ENCODE assay signal across 23 mouse cellular contexts in the genomic region with DNA sequence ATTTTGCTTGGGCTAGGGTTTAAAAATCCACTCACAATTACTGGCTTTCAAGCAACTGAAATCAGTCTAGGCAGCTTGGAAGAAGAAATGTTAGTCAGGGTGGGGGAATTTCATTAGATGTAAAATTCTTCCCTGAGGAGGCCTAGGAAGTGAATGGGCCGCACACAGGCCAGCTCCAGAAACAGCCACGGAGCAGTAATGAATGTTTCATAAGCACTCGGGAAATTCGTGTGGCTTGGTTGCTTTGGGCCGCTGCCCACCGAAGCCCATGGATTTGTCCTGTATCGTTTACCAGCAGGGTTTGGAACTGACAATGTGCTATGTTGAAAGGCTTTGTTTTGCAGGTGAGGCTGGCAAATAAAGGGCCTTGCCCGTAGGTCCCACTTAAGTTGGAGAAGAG.
DNase-seq lines count a peak whose midpoint lies in the region; ATAC-seq and TF ChIP-seq lines count a peak whose summit lies in the region.
"Had no signal": no experiment of that assay in that cellular context is flagged by ENCODE, and none has a peak within 500 bp of the region (broad histone marks: within the 10 kb centered on the region; RNA-seq: fewer than 3 reads in every experiment).

No protein-coding gene starts in this region.

- peaks cover 24% of the 10 kb centered on the region for H3K4me1 ChIP-seq in forebrain, postnatal 0 days (ENCODE audit: insufficient read depth)
- H3K4me1 ChIP-seq in forebrain, embryonic 10.5 days: peaks cover 40% of the 10 kb centered on the region
- H3K4me1 ChIP-seq in midbrain, embryonic 13.5 days (replicated peaks): peaks cover 57% of the 10 kb centered on the region
- peaks cover 15% of the 10 kb centered on the region for H3K4me1 ChIP-seq in midbrain, embryonic 11.5 days (ENCODE audit: control insufficient read depth, insufficient read depth, low read length)
- peaks cover 63% of the 10 kb centered on the region for H3K4me1 ChIP-seq in hindbrain, embryonic 13.5 days (replicated peaks)
- H3K4me1 ChIP-seq in midbrain, embryonic 16.5 days (ENCODE audit: control insufficient read depth, insufficient read depth, low read length): peaks cover 52% of the 10 kb centered on the region
- peaks cover 18% of the 10 kb centered on the region for H3K4me1 ChIP-seq in cerebellum, adult 2 months (ENCODE audit: control insufficient read depth, insufficient read depth, low read length)
- H3K4me1 ChIP-seq: embryonic facial prominence, embryonic 13.5 days had no signal

- no peak for ATAC-seq in forebrain, postnatal 0 days
- ATAC-seq in midbrain, embryonic 13.5 days: no peak
- no peak for ATAC-seq in midbrain, embryonic 11.5 days (ENCODE audit: low FRiP score)
- ATAC-seq in hindbrain, embryonic 13.5 days (ENCODE audit: low FRiP score): no peak
- ATAC-seq in midbrain, embryonic 16.5 days: no peak
- ATAC-seq: intestine, postnatal 0 days had no signal

- H3K9me3 ChIP-seq in forebrain, postnatal 0 days (ENCODE audit: low read length): no peaks in the 10 kb centered on the region
- no peaks in the 10 kb centered on the region for H3K9me3 ChIP-seq in forebrain, embryonic 10.5 days
- no peaks in the 10 kb centered on the region for H3K9me3 ChIP-seq in midbrain, embryonic 13.5 days
- H3K9me3 ChIP-seq in midbrain, embryonic 11.5 days (ENCODE audit: control insufficient read depth, low read length): no peaks in the 10 kb centered on the region
- no peaks in the 10 kb centered on the region for H3K9me3 ChIP-seq in hindbrain, embryonic 13.5 days
- H3K9me3 ChIP-seq in midbrain, embryonic 16.5 days (replicated peaks; ENCODE audit: control insufficient read depth, low read length, poor library complexity, severe bottlenecking): no peaks in the 10 kb centered on the region
- H3K9me3 ChIP-seq: embryonic facial prominence, embryonic 13.5 days; kidney, embryonic 15.5 days; neural tube, embryonic 13.5 days had no signal

- TF ChIP-seq POLR2A in cerebellum, adult 2 months (IDR thresholded peaks at IDR 0.05; ENCODE audit: borderline replicate concordance, insufficient read depth, low read length): no peak

- no peaks in the 10 kb centered on the region for H3K27me3 ChIP-seq in forebrain, postnatal 0 days (ENCODE audit: insufficient read depth, low read length)
- H3K27me3 ChIP-seq in forebrain, embryonic 10.5 days (ENCODE audit: poor library complexity, severe bottlenecking): no peaks in the 10 kb centered on the region; the same call in 1 of the 2 replicates
- H3K27me3 ChIP-seq in midbrain, embryonic 13.5 days: no peaks in the 10 kb centered on the region
- no peaks in the 10 kb centered on the region for H3K27me3 ChIP-seq in midbrain, embryonic 11.5 days (ENCODE audit: control insufficient read depth, insufficient read depth, low read length)
- no peaks in the 10 kb centered on the region for H3K27me3 ChIP-seq in hindbrain, embryonic 13.5 days
- no peaks in the 10 kb centered on the region for H3K27me3 ChIP-seq in midbrain, embryonic 16.5 days (ENCODE audit: control insufficient read depth, insufficient read depth, low read depth, low read length)
- H3K27me3 ChIP-seq in cerebellum, adult 2 months (ENCODE audit: control insufficient read depth, insufficient read depth, low read length): no peaks in the 10 kb centered on the region
- H3K27me3 ChIP-seq: embryonic facial prominence, embryonic 13.5 days; kidney, embryonic 15.5 days; neural tube, embryonic 13.5 days had no signal

- no peak overlapping the region for H3K9ac ChIP-seq in forebrain, postnatal 0 days
- H3K9ac ChIP-seq in midbrain, embryonic 13.5 days (replicated peaks): no peak overlapping the region
- H3K9ac ChIP-seq in midbrain, embryonic 11.5 days (ENCODE audit: low read length): no peak overlapping the region
- no peak overlapping the region for H3K9ac ChIP-seq in hindbrain, embryonic 13.5 days
- no peak overlapping the region for H3K9ac ChIP-seq in midbrain, embryonic 16.5 days (ENCODE audit: low read depth, low read length)
- H3K9ac ChIP-seq: embryonic facial prominence, embryonic 13.5 days; kidney, embryonic 15.5 days; neural tube, embryonic 13.5 days had no signal

- no peak for TF ChIP-seq CTCF in forebrain, postnatal 0 days (IDR thresholded peaks at IDR 0.05; ENCODE audit: low read depth)
- TF ChIP-seq CTCF in cerebellum, adult 2 months (IDR thresholded peaks at IDR 0.05; ENCODE audit: borderline replicate concordance, insufficient read depth, low read depth, low read length): no peak

- H3K4me3 ChIP-seq in forebrain, postnatal 0 days (ENCODE audit: low read depth, low read length): no peak overlapping the region
- H3K4me3 ChIP-seq in forebrain, embryonic 10.5 days: no peak overlapping the region
- H3K4me3 ChIP-seq in midbrain, embryonic 13.5 days (replicated peaks): no peak overlapping the region
- H3K4me3 ChIP-seq in midbrain, embryonic 11.5 days (ENCODE audit: low read depth, low read length): no peak overlapping the region
- H3K4me3 ChIP-seq in hindbrain, embryonic 13.5 days: no peak overlapping the region
- H3K4me3 ChIP-seq in midbrain, embryonic 16.5 days (ENCODE audit: low read depth, low read length): no peak overlapping the region
- no peak overlapping the region for H3K4me3 ChIP-seq in cerebellum, adult 2 months (replicated peaks; ENCODE audit: insufficient read depth, low read depth, low read length)
- H3K4me3 ChIP-seq: embryonic facial prominence, embryonic 13.5 days; kidney, embryonic 15.5 days; myocyte; neural tube, embryonic 13.5 days had no signal

- no peaks in the 10 kb centered on the region for H3K36me3 ChIP-seq in forebrain, postnatal 0 days (ENCODE audit: insufficient read depth)
- H3K36me3 ChIP-seq in forebrain, embryonic 10.5 days (replicated peaks): no peaks in the 10 kb centered on the region
- no peaks in the 10 kb centered on the region for H3K36me3 ChIP-seq in midbrain, embryonic 13.5 days
- H3K36me3 ChIP-seq in midbrain, embryonic 11.5 days (ENCODE audit: control insufficient read depth, insufficient read depth, low read length): no peaks in the 10 kb centered on the region
- H3K36me3 ChIP-seq in hindbrain, embryonic 13.5 days: no peaks in the 10 kb centered on the region
- no peaks in the 10 kb centered on the region for H3K36me3 ChIP-seq in midbrain, embryonic 16.5 days (ENCODE audit: control insufficient read depth, insufficient read depth, low read length)
- H3K36me3 ChIP-seq: embryonic facial prominence, embryonic 13.5 days; kidney, embryonic 15.5 days; neural tube, embryonic 13.5 days had no signal

- 0 out of 2 replicates have a peak overlapping the region, but pooled peaks have one; percentile 3 for H3K27ac ChIP-seq in forebrain, postnatal 0 days (ENCODE audit: low read depth, low read length)
- H3K27ac ChIP-seq in forebrain, embryonic 10.5 days: no peak overlapping the region
- H3K27ac ChIP-seq in midbrain, embryonic 13.5 days: peak overlapping the region; percentile 82
- H3K27ac ChIP-seq in midbrain, embryonic 11.5 days (ENCODE audit: low read depth, low read length): no peak overlapping the region
- H3K27ac ChIP-seq in hindbrain, embryonic 13.5 days: peak overlapping the region; percentile 74; the same call in 1 of the 2 replicates
- peak overlapping the region; percentile 30; the same call in 1 of the 2 replicates for H3K27ac ChIP-seq in midbrain, embryonic 16.5 days (ENCODE audit: low read length)
- H3K27ac ChIP-seq in cerebellum, adult 2 months (ENCODE audit: insufficient read depth, low read length): no peak overlapping the region
- H3K27ac ChIP-seq: embryonic facial prominence, embryonic 13.5 days; kidney, embryonic 15.5 days had no signal

- DNase-seq in forebrain, postnatal 0 days: no peak
- DNase-seq in forebrain, embryonic 10.5 days (ENCODE audit: extremely low spot score, low spot score): no peak
- DNase-seq in midbrain, embryonic 11.5 days (ENCODE audit: low spot score, missing footprints): no peak
- no peak for DNase-seq in kidney, postnatal 14 days
- DNase-seq in cerebellum, adult 2 months: no peak
- DNase-seq: adrenal gland, postnatal 25 days; cerebellum, adult 11 months; cerebellum, postnatal 25 days; embryo, embryonic 11 days; gastrocnemius, postnatal 14 days; heart, adult 11 months; lung, postnatal 4 days; thymus, adult 18-20 months; thymus, postnatal 36 days had no signal

- 27% methylated on average over 8 of the region's 8 CpGs for WGBS in forebrain, postnatal 0 days
- WGBS in forebrain, embryonic 10.5 days: 87% methylated on average over 8 of the region's 8 CpGs
- WGBS in midbrain, embryonic 13.5 days: 32% methylated on average over 8 of the region's 8 CpGs
- 68% methylated on average over 8 of the region's 8 CpGs for WGBS in midbrain, embryonic 11.5 days
- WGBS in hindbrain, embryonic 13.5 days: 45% methylated on average over 8 of the region's 8 CpGs
- 28% methylated on average over 8 of the region's 8 CpGs for WGBS in midbrain, embryonic 16.5 days
- 84% methylated on average over 8 of the region's 8 CpGs for WGBS in cerebellum, adult 2 months

- no peak overlapping the region for H3K4me2 ChIP-seq in forebrain, postnatal 0 days (ENCODE audit: low read depth)
- no peak overlapping the region for H3K4me2 ChIP-seq in midbrain, embryonic 13.5 days (replicated peaks)
- H3K4me2 ChIP-seq in midbrain, embryonic 11.5 days: no peak overlapping the region
- no peak overlapping the region for H3K4me2 ChIP-seq in hindbrain, embryonic 13.5 days
- no peak overlapping the region for H3K4me2 ChIP-seq in midbrain, embryonic 16.5 days (ENCODE audit: low read length)
- H3K4me2 ChIP-seq: embryonic facial prominence, embryonic 13.5 days; heart, embryonic 11.5 days; kidney, embryonic 15.5 days; neural tube, embryonic 13.5 days had no signal

Comparison
In these comparisons a context has a peak if more than half of its experiments do, and no peak if none do; other contexts are left out.
1. H3K27ac ChIP-seq: peak in forebrain, postnatal 0 days (single experiment), midbrain, embryonic 13.5 days (single experiment), hindbrain, embryonic 13.5 days (single experiment) and midbrain, embryonic 16.5 days (single experiment); none in forebrain, embryonic 10.5 days (single experiment), midbrain, embryonic 11.5 days (single experiment) and cerebellum, adult 2 months (single experiment).